Mouse (Mus musculus) T-cell, adult 2 months (primary cell): ENCODE measurements at regions not wholly inside any gene's neighbourhood (a gene's known extent, or its start where the extent isn't known, plus 50 kb on each side); places are given as distances from the start of the nearest gene placed in this dataset.

Source experiments
- DNase-seq: peaks from one replicate; pipeline ENCODE4 v3.0.0; 2022; ENCODE audit warnings: low spot score

DNA sequence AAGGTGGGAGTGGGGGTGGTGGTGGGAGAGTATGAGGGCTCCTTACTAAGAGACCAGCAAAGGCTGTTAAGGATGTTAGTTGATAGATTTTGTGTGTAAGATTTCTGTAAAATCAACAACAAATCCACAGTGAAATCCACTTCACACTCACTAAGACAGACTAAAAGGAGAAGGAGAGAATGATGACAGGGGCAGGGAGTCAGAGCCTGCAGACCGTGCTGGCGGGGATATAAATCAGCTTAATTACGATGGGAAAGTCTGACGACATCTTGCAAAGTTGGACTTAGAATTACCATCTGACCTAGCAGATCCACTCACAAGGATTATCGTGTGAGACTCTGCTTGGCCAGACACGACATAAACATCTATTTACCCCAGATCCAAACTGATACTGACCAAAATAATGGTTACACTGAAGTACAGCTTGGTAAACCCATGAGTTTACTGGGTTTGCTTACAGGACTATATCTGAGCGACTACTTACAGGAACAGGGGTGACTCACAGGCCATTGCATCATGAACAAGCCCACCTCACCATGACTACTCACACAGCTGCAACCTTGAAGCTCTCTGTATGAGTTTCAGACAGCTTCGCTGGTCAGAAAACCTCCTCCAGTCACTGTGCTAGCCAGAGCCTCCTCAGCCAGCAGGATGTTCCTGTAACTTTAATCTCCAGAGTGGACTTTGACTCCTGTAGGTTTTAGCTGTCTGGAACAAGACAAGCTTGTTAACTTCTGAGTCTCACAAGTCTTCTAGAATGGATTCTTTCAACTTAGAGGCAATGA, 50.5 kb upstream of the Ednra start:
- no peak for DNase-seq

DNA sequence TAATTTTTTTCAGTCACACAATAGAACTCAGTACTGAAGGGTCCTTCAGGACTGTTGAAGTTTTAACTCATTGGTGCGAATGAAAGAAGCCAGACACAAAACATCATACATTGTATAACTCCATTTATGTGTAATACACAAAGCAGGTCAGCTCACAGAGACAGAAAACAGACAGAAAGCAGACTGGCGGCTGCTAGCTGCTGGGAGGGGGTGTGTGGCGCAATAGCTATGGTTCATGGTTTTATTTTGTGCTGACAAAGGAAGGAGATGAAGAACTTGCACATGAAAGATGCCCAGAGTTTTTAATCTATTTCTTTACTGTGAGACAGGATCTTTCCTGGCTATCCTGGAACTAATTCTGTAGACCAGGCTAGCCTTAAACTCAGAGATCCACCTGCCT, 51.3 kb upstream of the Ednra start:
- no peak for DNase-seq

DNA sequence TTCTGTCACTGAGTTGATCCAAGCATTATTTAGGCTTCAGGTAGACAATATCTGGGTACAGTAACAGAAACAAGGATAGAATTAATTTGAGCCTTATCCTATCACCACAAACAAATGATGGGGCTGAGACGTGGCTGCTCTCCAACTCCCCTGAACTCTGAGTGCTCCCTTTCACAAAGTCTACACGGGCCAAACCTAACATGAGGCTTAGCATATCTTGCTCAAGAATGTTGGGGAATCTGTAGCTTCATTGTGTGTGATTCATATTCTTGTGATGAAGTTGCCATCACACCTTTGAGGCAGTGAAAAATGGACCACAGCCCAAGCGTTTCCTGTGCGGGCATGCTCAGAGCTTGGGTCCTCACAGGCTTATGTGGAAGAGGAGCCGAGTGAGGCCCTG, 53.3 kb upstream of the Ednra start:
- DNase-seq: no peak

DNA sequence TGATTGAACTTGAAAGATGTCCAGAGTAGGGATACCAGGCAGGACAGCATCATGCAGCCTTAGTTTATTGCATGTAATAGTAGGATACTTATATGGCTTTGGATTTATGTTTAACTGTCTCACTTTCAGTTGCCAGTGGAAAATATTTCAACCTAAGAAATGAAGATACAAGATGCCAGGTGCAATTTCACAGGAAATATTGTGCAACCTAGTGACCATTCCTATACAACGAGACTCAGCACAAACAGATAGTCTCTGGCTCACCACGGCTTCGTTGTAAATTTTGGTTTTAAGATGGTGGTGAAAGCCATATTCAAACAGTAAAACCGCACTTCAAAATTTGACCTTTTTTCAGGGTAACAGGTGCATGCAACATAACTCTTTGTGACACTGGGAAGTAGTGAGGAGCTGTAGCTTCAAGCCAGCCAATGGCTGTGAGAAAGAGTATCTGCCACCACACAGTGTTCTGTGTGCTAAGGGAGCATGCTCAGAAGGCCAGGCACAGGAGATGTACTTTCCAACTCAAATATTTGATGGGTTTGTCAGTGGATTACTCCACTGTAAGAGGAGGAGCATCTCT, 61.5 kb upstream of the Ednra start:
- DNase-seq: no peak

DNA sequence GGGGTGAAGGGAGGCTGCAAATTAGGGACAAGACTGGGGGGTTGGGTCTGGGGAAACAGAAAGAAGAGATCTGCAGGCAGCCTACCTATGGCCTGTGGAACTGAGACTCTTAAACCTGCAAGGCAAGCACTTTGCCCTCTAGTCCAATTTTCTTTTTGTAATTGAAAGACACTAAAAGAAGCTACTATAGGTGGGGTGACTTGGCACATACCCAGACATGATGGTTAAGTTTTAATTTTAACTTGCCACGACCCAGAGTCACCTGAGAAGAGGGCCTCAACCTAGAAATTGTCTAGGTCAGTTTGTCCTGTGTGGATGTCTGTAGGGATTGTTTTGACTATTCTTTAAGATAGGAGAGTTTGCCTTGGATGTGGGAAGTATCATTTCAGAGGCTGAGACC, 70.6 kb upstream of the Ednra start:
- DNase-seq: no peak

DNA sequence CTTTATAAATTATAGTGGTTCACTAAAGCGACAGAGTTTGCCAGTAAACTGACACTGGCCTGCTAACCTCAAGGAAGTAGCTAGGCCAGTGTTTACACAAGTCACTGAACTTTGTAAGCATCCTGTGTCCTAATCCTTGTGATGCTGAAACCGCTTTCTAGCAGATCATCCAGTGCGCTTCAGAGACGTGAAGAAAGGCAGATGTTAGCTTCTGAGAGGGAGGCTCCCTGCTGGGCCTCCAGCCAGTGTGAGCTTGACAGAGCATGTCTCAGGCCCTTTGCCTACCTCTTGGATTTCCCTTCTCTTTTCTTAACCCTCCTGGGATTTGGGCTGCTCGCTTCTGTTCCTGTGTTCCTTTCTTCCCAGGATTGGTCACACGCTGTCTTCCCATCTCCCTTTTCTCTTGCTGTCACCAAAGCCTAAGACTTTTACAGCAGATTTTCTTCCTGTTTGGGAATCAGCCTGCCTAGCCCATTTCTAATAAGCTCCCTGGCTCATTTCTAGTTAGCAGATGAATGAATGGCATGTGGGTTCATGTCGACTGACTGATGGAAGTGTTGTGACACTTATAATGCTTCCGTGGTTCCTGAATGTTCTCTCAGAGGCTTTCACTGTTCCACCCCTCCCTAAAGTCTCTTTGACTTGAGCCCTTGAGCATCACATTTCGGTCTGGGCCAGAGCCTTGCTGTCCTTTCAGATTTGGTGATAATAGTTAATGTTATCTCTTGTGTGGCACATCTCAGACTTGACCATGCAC, 79.1 kb upstream of the Ednra start:
- no peak for DNase-seq

DNA sequence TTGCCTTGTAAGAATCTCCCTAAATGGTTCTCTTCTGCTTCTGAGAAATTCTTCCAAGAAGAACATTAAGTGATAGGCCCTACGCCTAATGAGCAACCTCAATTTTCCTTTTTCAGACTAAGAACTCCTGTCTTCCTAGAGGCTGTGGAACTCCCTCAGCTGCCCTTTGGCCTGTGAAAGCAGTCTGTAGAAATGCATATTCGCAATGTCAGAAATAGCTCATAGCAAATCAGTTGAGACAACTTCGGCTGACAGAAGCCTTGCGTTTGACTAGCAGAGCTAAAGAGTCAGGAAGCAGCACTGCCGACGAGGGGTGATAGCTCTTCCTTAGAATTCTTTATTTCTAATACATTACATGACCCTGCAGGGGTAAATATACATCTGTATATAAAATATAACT, 80.3 kb upstream of the Ednra start:
- no peak for DNase-seq

DNA sequence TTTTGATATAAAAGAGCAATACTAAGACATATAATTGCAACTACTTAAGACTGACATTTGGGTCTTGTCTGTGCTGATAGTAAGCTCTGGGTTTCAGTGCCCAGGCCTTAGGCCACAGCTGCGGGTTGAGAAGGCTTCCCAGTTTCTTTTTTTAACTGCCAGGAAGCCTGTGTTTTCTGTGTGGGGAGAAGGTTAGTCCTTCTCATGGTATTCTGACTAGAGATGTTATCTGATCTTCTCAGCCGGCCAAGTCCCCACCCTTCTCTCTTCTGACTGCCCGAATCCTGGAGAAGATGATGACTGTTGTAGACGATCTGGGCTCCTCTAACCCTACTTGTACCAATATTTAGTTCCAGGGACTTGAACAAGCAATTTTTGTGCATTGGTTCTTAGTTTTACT, 80.7 kb upstream of the Ednra start:
- DNase-seq: no peak

DNA sequence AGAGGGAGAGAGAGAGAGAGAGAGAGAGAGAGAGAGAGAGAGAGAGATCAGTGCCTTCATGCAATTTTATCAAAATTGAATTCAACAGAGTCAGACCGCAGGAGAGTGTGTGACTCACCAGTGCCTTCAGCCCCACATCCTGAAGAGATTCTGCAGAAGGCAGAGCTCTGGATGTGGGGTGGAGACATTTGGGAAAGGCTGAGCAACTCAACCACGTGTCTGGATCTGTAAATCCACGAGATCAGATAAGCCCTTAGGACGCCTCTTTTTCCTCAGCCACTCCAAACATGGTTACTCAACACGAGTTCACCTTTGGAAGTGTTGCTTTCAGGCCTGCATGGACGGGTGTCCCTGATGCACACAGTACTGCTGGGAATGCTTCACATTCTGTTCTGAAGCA, 81.4 kb upstream of the Ednra start:
- DNase-seq: no peak

DNA sequence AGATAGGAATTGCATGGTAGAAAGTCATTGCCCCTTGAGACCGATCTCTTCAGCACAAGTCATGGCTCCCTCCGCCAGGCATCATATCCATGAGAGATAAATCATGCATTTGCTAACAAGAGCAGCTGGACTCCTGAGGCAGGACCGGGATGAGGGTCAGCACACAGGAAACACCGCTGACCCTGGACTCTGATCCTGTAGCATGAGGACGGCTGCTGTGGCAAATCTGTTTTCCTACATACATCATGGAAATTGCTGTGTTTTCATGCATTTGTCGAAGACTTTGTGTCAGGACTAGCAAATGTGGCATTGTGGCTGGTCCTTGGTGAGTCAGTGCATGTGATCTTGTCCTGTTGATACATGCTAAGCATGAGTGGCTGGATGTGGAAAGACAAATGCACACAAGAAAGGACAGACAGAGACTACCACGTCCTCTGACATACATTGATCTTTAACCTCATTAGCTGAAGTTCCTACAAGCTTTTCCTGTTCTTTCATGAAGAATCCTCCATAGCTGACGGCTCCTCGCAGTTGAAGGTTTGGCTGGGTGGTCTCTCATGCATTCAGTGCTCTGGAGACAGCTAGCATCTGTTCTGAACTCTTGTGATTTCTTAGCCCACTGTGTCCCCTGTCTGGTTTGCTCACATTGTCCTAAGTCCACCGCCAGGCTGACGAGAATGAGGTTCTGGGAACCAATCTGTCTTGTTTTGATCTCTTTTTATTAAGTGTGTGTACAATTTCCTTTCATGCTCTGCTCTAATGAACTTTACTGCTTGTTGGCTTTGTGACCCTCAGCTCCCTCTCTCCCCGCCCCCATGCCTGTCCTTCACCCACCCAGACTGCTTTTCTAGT, 90.8 kb upstream of the Ednra start:
- DNase-seq: no peak

DNA sequence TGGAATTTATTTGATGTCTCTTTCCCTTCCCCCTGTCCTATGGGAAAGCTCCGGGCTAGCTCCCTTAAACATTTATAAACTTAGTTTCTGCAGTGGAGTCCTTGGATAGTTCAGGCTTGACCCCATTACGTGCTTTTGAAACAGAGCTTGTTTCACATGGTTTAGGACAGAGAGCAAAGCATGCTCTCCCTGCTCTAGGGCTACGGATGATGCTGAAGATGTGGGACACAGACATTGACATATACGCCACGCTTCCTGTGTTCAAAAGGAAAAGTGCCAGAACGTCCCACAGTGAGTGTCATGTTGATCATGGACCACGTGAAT, 91.3 kb upstream of the Ednra start:
- DNase-seq: no peak

DNA sequence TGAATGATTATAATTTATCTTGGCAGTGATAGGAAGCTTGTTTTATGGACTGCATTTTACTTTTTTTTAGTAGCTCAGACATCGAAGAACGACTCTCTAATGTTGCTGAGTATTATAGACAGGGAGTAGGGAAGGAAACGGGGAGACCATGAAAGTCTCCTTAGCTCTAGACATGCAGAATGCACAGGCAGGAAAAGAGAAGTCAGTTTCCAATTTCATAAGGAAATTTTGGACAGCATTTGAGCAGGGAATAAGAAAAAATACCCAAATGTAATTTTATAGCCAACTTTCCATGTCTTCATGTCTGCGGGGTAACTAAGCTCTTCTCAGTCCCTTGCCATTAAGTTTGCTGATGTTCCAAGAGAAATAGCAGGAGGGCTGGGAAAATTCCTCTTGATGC, 92.0 kb upstream of the Ednra start:
- no peak for DNase-seq

DNA sequence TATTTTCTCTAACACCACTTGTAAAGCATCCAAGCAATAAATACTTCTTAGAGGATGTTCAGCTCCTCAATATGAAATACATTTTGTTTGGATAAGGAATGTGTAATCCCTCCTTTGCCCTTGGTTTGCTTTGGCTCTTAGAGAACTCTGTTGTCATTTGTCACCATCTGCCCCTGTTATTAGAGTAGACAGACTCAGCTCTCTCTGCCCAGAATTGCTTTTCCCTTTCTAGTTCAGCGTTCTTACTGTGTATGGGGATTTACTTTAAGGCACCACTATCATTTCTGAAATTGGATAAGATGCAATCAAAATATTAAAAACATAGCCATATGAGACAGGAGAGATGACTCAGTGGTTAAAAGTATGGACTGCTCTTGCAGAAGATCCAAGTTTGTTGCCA, 101.5 kb upstream of the Ednra start:
- no peak for DNase-seq

DNA sequence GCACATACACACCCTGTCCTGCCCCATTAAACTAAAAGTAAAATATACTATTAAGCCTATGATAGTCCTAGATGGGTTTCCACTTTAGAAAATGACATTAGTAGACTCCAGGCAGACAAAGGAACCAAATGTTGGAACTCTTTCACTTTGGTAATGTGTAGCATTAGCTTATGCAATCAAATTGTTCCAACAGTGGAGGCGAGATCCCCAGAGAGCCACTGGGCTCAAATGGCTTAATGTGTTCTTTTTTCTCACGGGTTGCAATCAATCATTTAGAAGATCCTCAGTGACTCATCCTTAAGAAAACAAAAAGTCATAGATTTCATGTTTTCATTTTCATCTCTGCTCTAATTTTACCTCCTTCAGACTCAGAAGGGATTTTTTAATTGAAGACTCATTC, 102.0 kb upstream of the Ednra start:
- no peak for DNase-seq

DNA sequence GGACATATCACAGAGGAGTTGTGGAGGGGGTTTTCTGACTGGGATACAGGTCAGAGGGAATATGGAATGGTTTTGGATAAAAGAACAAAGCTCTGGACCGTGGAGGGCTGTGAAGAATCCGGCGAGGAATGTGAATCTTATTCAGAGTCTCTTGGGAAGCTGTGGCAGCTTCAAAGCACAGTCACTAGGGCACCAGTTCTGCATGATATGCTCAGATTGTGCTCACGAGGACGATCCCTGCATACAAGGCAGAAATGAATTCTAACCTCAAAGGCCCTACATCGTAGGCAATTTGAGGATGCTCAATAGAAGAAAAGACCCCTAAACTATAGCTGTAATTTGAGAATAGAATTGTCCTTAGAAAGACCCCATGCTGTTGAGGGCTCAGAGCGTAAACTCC, 103.8 kb upstream of the Ednra start:
- DNase-seq: no peak

DNA sequence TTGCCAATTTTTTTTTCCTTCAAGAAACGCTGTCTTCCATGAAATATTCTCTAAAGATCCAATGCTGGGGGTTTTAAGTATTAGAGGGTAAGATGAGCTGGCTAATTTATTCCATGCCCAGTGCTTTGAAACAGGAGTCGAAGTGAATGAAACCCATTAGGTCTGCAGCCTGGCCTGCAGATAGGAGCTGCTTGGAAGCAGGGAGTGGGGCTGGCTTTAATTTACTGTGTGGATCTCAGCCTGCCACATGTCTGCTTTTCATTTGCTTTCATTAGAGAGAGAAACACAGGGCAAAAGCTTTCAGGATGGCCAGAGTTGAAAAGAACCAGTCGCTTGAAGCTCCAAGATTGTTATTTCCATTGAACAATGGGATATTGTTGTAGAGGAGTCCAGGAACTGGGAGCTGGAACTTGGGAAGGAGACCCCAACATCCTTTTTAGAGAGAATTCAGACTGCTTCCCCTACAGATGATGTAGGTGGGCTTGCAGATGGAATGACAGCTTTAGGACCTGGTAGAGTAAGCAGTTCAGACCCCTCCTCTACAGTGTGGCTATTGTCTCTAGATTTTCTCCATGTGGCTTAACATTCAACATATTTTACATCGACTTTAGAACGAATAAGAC, 105.0 kb upstream of the Ednra start:
- no peak for DNase-seq

DNA sequence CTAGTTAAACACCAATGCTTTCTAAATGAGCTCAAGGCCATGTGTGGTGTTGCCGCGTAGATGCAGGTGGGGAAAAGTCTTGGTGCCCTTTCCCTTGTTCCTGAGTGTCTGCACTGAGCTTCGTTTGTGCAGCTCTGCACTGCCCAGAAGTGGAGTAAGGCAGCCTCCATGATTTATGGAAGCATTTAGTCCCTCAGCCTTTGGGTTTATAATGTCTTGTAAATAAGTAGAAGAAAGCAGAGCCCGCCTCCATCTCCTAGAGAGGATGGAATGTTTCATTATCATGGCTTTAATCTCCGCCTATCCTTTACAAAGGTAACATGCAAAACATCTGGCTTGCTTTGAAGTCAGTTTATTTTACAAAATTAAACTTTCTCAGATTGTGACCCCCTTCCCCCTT, 105.5 kb upstream of the Ednra start:
- DNase-seq: no peak

DNA sequence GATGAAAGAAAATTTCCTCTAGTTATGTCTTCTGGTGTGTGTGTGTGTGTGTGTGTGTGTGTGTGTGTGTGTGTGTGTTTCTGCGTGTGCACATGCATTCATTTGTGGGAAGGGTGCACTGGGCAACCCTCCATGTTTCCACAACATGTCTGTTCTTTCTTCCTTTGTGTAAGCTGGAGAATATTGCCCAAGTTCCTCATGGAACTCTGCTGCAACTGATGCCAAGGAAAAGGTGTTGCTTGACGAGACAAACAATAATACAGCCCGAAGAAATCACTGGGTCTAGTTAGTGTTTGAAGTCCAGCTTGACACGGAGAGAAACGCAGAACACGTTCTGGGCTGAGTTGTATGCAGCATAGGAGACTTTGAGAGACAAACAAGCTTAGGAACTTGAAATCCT, 110.0 kb upstream of the Ednra start:
- no peak for DNase-seq

DNA sequence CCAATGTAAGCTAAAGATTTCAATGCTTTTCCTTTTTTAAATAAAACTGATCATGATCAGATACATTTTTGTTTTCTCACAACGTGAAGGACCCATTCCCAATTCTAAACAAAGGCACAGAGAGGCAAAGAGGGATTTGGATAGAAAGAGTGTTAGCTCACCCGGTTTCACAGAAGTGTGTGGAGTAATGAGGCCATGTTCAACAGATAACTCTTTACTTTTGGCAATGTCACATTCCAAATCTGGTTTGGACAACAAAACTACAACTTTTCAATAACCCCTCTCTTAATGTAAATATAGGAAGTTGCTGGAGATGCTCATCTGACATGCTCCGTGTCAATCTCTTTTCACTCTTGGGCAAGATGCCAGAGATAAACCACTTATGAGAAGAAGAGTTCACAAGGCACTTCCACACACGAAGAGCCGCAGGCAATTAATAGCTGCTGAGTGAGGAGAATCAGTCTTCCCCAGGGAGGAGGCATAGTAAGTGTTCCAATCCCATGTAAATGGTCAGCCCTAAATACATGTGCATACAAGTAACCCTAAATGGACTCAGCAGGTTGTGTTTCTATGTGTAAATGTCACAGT, 112.7 kb upstream of the Ednra start:
- DNase-seq: no peak

DNA sequence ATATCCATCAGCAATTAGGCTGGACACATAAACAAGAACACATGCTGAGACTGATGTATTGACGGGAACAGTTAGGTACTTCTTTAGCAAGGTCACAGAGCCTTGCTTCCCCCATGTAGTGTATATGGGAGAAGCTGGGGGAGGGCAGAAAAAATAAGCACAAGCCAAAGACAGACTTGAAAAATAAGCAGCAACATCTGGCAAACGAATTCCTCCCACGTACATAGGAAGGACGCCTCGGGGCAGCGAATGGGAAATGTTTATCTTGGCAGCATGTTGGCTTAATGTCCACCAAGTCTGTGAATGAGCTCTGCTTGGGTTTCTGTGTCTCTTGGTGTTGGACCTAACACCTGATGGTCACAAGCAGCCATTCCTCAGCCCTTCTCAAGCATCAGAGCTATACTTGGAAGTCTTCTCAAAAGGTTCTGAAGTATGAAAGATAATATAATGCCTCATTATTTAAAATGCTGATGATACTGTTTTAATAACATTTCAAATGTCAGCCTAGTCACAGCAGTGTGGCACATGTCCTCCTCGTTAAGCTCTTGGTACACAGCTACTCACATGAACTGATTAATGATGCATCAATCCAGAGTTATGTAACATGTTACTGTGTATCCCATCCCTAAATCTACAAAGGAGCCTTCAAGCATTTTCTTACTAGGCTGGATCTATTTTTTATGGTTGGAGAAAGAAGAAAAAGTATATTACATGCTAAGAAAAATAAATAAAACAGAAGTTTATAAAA, 118.3 kb upstream of the Ednra start:
- no peak for DNase-seq

DNA sequence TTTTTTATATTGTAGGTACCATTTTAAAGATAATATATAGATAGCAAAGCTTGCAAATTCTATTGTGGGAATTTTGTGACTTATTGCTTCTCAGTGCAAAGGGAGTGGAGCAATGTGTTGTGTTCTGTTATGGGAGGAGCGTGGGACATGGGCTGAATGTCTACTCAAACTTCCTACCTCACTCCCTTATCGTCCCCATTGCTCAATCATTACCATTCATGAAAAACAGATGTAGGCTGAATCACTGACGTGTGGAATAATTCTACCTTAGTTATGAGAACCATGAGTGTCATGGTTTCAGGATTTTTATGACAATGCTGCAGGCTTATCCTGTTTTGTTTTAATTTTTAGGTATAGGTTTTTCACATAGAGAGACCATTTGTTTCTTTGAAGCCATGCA, 119.0 kb upstream of the Ednra start:
- no peak for DNase-seq
